Mouse (Mus musculus) heart, postnatal 10 days (tissue): ENCODE measurements at regions not wholly inside any gene's neighbourhood (a gene's known extent, or its start where the extent isn't known, plus 50 kb on each side); places are given as distances from the start of the nearest gene placed in this dataset.
A peak's percentile ranks its signal among the peaks of the same experiment; 100 is the strongest.

Experiments
- DNase-seq, 2 experiments: peaks; one replicate each; pipeline ENCODE4 v3.0.0; 2021
- intact Hi-C: fragments of 180-260 bp; cut with DNase I; formaldehyde crosslinking; loops from one replicate; pipeline ENCODE4 v1.15.1; 2025

DNA sequence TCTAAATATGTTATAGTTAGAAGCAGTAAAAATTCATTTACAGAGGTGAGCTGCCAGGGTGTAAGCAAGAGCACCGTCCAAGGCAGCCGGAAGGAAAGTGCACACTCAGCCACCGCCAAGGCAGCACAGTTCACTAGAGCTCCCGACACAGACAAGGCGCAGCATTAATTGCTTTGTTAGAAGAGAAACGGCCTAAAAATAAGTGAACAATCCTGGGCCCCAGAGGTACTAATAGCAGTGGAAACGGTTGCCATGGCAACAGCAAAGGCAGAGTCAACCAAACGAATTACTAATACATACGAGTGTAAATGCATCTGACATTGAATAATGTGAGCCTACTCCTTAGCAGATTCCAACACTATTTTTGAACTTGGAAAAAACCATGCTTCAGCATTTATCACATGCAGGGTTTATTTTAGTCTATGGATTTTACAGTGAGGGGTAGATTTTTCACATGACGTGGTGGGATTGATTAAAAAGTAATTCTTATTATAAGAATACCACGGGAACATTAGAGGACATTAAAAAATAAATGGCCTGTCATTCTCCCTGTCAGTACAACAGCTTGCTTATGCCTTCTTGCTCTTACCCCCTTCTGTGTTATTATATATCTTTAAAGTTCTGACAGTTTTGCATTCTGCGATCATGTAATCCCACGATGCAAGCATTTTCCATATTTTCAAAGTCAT is 62.5 kb downstream of the Cavin4 start:
- DNase-seq, result no peak
- intact Hi-C loops, result no loop called here

DNA sequence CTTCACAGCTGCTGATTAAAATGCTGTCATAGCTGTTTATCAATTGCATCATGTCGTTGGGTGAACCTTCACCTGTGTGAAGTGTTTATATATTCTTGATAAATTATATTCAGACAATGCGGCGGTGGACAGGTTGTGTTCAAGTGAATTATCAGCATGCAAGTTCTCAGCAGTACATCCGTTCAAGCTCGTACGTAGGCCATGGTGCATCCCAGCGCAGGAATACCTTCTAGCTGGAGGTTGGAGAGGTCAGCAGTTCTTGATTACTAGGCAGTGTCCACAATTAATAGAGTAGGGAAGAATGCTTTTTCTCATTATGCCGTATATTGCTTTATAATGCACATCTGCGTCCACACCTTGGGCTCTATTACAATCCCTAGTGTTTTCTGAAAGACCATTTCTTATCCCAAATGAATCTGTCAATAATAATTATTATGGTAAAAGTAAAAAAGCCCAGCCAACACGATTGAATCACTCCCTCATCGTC is 63.1 kb downstream of the Cavin4 start:
- DNase-seq, result no peak
- intact Hi-C loops, result no loop called here

DNA sequence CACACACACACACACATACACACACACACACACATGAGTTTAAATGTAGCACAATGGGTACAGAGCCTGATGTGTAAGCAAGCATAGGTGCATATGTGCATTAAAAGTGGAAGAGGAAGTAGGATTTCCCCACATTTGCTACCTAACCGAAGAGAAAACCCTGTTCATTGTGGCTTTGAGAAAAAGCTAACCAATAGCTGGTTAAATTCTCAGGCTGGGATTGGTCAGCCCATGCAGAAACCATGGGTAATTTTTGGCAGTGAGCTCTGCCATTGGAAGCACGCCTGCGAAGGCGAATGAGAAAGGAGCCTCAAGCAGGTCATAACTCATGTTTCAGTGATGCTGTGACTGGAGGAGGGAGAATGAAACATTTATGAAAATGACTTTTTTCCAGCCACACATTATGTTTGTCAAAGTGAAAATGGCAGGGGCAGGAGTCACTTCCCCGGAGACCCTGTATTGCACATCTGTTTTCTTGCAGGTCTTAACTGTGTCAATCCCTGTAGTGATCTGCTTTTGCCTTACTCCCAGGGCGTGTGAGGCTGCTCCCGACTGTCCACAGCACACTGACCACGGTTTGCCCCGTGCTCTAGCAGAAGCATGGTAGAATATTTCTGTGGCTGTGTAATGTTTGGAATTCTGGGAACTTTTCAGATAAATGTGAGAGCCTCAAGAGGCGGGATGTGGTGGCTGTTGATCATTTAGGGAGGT is 71.7 kb downstream of the Cavin4 start:
- peak; percentile 20 to 29 for DNase-seq
- intact Hi-C loops, result no loop called here

DNA sequence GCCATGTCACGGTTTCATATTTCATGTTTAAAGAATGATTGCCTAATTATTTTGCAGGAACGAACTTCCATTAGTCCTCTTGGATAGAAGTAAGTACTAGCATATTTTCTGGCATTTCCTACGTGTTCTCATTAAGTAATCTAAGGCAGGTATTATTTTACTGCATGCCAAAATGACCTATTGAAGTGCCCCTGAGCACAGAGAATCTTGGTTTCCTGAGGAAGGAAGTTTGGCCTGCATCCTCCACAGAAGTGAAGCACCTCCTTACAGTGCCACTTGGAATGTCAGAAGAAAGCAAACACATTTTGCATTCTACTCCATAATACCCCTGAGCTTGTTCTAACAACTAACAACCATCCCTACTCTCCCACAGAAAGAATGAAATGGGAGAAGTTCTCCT is 82.9 kb downstream of the Cavin4 start:
- no peak for DNase-seq
- intact Hi-C loops, result no loop called here

DNA sequence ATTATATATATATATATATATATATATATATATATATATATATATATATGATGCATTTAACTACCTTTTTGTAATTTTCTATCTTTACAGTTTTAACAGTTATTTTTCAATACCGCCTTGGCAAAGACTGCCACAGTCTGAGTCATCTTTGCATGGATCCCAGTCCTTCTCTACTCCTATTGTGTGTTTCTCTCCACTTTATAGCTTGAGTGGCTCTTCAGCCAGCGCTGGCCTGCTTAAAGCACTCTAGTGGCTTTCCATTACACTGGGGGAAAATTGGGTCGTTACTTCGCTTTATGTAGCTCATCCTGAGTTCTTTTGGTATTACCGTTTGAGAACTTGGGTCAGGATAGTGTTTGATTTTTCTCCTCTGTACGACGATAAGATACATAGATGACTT is 86.3 kb downstream of the Cavin4 start:
- DNase-seq, result no peak
- intact Hi-C loops, result no loop called here

DNA sequence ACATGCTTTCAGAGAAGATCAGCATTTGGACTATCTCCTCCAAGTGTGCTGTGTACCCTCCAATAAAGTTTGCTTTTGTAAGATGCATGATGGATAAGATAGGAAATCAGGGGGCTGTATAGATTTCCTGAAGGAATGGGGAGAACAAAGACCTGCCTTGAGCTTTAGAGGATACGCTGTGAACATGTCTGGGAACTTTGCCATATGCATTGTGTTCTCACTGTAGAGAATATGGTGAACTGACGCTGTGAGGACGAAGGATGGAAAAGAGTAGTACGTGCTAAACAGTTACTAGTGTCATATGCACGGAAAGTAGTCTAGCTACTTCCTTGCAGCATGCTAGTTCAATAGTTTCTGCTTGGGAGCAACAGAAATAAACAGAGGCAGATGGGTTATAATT is 86.8 kb downstream of the Cavin4 start:
- no peak for DNase-seq

DNA sequence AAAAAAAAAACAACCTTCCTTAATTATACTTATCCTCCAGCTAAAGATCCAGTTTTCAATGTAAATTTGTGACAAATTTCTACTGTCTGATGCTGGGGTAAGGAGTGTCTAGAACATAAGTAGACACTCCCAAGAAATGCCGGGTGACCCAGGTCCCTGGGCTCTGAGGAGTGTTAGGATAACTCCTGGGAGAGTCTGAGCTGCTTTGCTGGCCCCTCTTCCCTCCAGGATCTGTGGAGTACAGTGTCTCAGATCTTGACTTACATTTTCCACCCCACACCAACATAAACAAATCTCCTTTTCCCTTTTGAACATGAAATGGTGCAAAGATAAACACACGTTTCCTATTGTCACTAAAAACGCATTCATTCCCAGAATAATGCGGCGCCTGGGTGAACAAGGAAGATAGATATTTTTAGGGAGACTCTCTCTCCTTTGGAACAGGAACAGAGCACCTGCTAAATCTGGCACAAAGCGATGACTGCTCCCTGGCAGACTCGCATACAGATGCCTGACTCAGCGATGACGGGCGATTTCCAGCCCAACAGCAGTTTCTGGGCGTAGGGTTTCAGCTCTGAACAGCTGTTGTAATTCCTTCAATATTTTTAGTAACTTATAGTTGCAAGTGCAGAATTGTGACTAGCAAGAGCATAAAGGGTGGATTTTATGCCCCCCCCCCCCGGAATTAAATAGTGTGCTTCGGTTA is 91.3 kb downstream of the Cavin4 start:
- peak; percentile 84 to 90 for DNase-seq
- intact Hi-C loops, result no loop called here

More for the DNA sequence above, 86.8 kb downstream of the Cavin4 start:
- intact Hi-C loops, result no loop called here

DNA sequence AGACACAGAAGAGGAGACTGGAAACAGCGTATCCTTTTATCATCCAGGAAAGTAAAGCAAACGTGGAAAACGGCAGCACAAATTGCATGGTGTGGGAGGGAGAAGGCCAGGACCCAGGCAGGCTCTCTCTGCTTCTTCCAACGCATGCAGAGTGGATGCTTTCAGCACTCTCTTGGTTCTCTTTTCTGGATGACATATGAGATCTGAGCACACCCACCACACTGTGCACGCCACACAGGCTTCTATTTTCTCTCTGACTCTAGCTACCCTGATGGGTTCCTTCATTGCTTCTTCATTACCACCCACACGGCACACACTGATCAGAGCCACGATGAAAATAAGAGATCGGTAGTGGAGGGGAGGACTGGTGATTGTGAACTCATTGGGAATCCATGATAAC is 97.3 kb downstream of the Cavin4 start:
- no peak for DNase-seq
- intact Hi-C loops, result no loop called here

DNA sequence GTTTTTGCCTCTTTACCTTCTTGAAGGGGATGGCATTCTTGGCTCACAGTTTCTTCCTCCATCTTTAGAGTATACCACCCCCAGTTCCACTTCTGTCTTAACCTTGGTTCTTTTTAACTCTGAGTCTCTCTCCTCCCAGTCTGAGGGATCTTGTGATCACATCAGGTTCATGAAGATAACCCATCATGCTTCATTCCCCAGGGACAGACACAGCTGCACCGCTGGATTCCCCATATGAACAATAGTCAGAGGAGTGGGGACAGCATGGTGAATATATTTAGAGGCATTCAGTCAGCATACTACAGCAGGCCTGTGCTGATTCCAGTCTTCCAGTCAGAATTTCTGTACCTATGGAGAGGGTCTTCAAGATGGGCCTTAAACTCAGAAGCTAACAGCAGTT is 103.1 kb downstream of the Cavin4 start:
- no peak for DNase-seq
- intact Hi-C loops, result no loop called here

DNA sequence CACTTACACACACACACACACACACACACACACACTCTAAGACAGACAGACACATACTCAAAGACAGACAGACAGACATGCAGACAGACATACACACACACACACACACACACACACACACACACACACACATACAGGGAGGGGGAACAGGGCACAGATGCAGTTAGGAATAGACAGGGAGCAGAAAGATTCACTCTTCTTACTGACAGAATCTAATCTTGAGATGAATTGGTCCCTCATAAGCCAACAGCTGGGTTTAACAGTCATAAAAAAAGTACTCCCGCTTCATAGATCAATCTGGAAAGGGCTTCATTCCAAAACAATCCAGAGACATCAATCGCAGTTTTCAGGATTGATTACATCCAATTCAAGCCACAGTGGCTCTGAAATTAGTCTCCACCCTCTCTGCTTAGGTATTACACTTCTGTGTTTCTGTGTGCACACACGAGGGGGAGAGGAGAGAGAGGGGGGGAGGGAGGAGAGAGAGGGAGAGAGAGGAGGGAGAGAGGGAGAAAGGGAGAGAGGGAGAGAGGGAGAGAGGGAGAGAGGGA is 107.2 kb downstream of the Cavin4 start:
- no peak for DNase-seq
- intact Hi-C loops, result loop anchor here (2.0 to 5.0 kb wide), 3 partner anchors 78 to 480 kb away; no protein-coding TSS in a partner anchor

DNA sequence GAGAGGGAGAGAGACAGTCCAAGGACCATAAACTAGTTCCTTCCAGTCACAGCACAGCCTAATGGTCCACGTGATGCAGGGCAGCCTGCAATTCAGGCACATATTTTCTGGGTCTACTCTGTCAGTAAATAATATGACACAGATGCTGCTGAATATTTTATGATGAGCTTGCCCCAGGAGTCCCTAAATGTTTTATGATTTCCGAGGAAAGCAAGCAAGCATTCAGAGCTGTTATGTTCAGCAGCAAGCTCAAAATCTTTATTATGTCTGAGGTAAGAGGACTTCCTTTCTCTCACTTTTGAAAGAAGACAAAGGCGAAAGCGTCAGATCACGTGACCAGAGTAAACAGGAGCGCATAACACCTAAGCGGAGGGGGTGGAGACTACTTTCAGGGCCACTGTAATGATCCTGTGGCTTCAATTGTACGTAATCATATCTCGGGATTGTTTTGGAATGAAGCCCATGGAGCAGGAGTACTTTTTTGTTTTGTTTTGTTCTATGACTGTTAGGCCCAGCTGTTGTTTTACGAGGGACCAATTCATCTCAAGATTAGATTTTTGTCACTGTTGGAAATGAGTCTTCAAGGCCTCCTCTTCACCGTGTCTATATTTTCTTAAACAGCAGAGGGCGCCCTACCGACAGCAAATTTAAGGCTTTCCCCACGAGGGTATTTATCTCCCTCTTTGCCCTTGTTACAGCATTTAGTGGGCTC is 107.8 kb downstream of the Cavin4 start:
- peak; percentile 36 to 62 for DNase-seq
- intact Hi-C loops, result loop anchor here (2.0 to 5.0 kb wide), 3 partner anchors 79 to 480 kb away; no protein-coding TSS in a partner anchor

DNA sequence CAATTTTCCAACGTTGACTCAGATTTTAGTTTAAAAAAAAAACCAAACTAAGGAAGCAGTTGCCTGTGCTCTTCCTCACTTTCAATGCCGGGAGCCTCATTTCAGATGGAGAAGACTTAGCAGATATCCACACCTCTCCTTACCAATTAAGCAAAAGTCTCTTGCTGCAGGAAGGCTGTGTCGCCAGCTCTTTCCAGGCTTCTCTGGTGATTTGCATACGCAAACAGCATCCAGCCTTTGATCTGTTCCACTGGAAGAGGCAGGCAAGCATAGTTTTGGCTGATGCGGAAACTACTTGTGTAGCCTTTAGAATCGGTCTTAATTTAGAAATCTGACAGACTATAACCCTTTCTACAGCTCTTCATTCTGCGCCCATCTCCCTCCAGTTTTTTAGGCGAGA is 108.5 kb downstream of the Cavin4 start:
- no peak for DNase-seq
- intact Hi-C loops, result loop anchor here (2.0 to 5.0 kb wide), 3 partner anchors 80 to 479 kb away; no protein-coding TSS in a partner anchor

DNA sequence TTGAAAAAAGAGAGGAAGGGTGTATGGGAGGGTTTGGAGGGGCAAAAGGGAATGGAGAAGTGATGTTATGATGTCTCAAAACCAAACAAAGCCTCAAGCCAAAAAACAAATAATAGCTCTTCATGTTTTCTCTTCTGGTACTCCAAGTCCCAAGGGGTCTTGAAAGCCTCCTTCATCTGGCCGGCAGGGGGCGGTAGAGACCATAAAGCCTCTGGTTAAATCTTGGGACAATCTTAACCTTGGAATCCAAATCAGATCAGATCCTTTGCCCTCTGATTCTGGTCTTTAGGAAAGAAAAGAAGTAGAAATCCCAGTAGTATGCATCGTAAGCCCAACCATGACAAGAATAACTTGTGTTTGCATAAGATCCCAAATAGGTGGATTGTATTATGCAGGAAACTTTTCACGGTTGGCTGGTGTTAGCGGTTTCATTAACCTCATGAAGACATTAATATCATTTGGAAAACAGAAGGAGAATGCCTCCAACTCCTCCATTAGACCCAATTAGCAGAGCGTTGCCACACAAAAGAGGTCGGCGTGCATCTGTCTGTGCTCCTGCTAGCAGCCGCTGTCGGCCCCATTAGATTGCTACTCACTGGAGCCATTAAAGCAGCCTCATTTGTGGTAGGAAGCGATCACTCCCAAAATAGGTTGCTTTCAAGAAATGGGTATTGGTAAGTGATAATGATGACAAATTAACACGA is 116.0 kb downstream of the Cavin4 start:
- DNase-seq, result peak; percentile 49 to 78
- intact Hi-C loops, result loop anchor here (1.0 to 5.0 kb wide), 3 partner anchors 283 to 543 kb away; no protein-coding TSS in a partner anchor

DNA sequence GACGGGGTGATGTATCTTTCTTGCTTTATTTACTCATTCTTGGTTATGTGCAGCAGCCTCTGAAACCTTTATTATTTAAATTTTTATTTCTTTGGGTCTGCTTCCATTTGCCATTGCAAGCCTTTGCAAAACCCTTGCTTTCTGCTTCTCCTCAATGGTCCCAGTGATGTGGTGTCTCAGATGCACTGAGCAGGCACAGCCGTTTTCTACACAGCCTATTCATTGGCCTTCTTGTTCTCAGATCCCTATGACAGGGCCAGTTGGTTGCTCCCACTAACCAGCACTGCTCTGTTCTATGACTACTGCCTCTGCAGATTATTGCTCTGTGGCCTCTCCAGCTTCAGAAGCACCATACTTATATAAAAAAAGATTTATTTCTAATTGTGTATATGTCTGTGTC is 116.6 kb downstream of the Cavin4 start:
- no peak for DNase-seq
- intact Hi-C loops, result loop anchor here (1.0 to 5.0 kb wide), 3 partner anchors 282 to 542 kb away; no protein-coding TSS in a partner anchor

DNA sequence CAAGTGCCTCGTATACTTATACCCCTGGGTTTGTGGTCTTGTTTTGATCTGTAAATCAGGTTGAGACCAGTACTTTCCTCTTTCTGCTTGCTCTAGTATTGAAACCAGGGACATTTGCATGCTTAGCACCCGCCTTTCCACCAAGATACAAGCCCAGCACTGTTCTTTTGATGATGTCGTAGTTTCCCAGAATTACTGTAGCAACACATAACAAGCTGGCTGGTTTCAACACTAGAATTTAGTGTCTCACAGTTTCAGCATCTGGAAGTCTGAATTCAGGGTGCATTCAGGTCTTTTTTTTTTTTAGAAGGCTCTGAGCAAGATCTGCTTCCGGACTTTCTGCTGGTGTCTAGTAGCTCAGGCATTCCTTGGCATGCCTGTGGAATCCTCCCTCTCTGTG is 117.8 kb downstream of the Cavin4 start:
- no peak for DNase-seq
- intact Hi-C loops, result no loop called here

DNA sequence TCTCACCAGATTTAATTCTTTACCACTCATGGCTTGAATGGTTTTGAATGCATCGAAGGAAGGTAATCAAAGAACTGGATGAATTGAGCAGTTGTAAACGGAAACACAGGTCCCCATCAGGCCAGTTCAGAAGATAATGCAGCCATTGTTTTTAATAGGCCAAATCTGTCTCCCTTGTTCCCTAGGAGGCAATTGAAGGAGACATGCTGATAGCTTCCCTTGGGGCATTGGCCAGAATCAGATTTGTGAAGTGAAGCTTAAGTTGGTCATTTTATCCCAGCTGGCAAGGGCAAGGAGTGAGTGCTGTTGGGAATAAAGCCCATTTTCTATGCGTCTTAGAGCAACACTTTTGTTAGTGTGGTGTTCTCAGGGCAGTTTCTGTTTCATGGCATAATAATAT is 119.4 kb downstream of the Cavin4 start:
- intact Hi-C loops, result no loop called here
- DNase-seq, result no peak

DNA sequence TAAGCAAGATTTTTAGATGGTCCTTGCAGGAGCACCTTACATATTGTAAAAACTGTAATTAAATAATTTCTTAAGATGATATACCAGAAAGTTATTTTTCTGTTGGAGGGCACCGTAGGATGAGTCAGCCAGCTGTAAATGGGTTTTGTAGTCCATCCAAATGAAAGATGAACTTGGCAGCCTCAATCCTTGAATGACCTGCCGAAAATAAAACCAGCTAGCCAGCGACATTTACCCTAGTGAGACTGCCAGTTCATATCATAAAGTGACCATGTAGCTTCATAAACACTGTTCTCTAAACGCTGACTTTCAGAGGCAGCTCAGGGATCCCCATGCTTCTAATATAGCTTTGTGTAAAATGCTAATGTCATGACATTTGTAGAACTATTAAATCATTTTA is 127.8 kb downstream of the Cavin4 start:
- DNase-seq, result peak; percentile 36 to 57
- intact Hi-C loops, result loop anchor here (5.0 kb wide), 1 partner anchor 51 kb away; no protein-coding TSS in a partner anchor

DNA sequence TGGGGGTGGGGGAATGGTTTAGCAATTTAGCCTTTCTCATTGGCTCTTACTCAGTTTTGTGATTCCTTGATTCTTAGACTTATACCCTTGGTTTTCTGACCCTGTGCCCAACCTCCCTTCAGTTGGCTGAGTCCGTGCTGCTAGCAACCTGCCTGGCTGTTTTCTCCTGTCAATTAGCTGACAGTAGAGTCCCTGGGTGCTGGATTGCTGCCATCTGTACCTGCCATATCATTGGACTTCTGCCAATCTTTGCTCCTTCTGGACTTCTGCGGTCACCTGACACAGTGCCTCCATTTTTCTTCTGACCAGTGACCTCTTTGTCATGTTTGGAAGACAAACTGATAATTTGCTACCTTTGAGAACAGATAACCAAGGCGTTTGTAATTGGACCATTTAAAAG is 140.5 kb downstream of the Cavin4 start:
- intact Hi-C loops, result no loop called here
- DNase-seq, result peak; percentile 16 to 28

DNA sequence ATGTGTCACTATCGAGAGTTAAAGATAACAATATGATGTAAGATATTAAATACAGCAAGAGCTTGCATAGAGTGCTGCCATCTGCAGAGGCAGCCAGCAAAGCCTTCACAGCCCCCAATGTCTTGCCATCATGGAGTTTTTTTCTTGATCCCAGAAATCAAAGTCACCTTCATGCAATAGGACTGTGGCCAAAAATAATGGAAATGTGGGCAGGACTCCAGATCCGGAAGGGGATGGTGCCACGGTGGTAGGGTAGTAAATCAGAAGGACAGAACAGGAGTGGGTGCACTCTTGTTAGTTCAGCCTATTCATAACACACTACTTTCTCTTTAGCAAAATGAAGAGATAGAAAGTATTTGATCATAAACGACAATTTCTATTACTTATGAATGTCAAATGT is 145.3 kb downstream of the Cavin4 start:
- peak; percentile 16 to 34 for DNase-seq
- intact Hi-C loops, result no loop called here

DNA sequence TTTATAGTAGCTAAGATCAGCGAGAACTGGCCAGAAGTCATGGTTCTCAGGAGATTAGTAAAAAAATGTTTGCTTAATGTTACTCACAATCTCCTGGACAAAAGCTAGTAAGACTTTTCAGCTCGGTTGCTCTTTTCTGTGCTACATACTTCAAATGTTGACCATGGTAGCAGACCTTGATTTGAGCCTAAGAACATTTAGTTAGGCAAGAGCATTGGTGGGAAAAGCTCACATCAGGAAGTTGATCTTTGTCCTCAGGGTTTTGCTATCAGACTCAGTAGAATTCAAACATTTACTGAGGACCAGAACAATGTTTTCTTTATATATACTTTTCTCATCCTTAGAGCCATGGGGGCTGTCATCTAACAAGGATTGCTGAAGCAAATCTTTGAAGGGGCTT is 170.4 kb downstream of the Cavin4 start:
- intact Hi-C loops, result no loop called here
- DNase-seq, result no peak
